Comparison of ENCODE assay signal across 29 mouse cellular contexts in genomic region chr6:113169852-113170251, GRCm38 (mm10). TPM values are rescaled to one million over a fixed set of nuclear protein-coding genes. Genes with fewer than 3 reads are reported as not detected.
"Had no signal": no experiment of that assay in that cellular context is flagged by ENCODE, and none has a peak within 500 bp of the region (broad histone marks: within the 10 kb centered on the region; RNA-seq: fewer than 3 reads in every experiment).

No protein-coding gene starts in this region.

- H3K4me3 ChIP-seq: embryonic facial prominence, embryonic 10.5 days; embryonic facial prominence, embryonic 12.5 days; embryonic facial prominence, embryonic 13.5 days; embryonic facial prominence, embryonic 15.5 days; erythroblast, embryonic 14.5 days; forebrain, embryonic 10.5 days; forebrain, embryonic 12.5 days; forebrain, embryonic 13.5 days; forebrain, embryonic 15.5 days; gastrocnemius, adult 2 months; heart, adult 2 months had no signal

- H3K27ac ChIP-seq: embryonic facial prominence, embryonic 10.5 days; embryonic facial prominence, embryonic 12.5 days; embryonic facial prominence, embryonic 13.5 days; embryonic facial prominence, embryonic 15.5 days; forebrain, embryonic 10.5 days; forebrain, embryonic 12.5 days; forebrain, embryonic 13.5 days; forebrain, embryonic 15.5 days; gastrocnemius, adult 2 months; heart, adult 2 months had no signal

- H3K9me3 ChIP-seq: embryonic facial prominence, embryonic 10.5 days; embryonic facial prominence, embryonic 12.5 days; embryonic facial prominence, embryonic 13.5 days; embryonic facial prominence, embryonic 15.5 days; forebrain, embryonic 10.5 days; forebrain, embryonic 12.5 days; forebrain, embryonic 13.5 days; forebrain, embryonic 15.5 days had no signal

- H3K27me3 ChIP-seq: embryonic facial prominence, embryonic 12.5 days; embryonic facial prominence, embryonic 13.5 days; embryonic facial prominence, embryonic 15.5 days; forebrain, embryonic 12.5 days; forebrain, embryonic 13.5 days; forebrain, embryonic 15.5 days had no signal

- H3K4me1 ChIP-seq: embryonic facial prominence, embryonic 10.5 days; forebrain, embryonic 10.5 days; forebrain, embryonic 12.5 days had no signal

- H3K36me3 ChIP-seq: embryonic facial prominence, embryonic 10.5 days; embryonic facial prominence, embryonic 12.5 days; embryonic facial prominence, embryonic 13.5 days; embryonic facial prominence, embryonic 15.5 days had no signal

- H3K4me2 ChIP-seq: embryonic facial prominence, embryonic 12.5 days; embryonic facial prominence, embryonic 13.5 days; embryonic facial prominence, embryonic 15.5 days; forebrain, embryonic 12.5 days; forebrain, embryonic 13.5 days; forebrain, embryonic 15.5 days had no signal

- H3K9ac ChIP-seq: embryonic facial prominence, embryonic 12.5 days; embryonic facial prominence, embryonic 13.5 days; embryonic facial prominence, embryonic 15.5 days; forebrain, embryonic 12.5 days; forebrain, embryonic 13.5 days; forebrain, embryonic 15.5 days; forebrain, postnatal 0 days had no signal

- DNase-seq: cerebellum, adult 2 months; cerebellum, adult 8-10 months; cerebellum, adult 9-10 months; cerebellum, adult 9-11 months; cerebellum, postnatal 10 days; cerebellum, postnatal 25 days; cerebellum, postnatal 36 days; embryo, embryonic 11 days; forebrain, postnatal 0 days; gastrocnemius, adult 2 months; gastrocnemius, postnatal 10 days; gastrocnemius, postnatal 14 days; gastrocnemius, postnatal 25 days; gastrocnemius, postnatal 36 days; heart, adult 18-20 months; heart, adult 2 months had no signal

- ATAC-seq: forebrain, embryonic 13.5 days; forebrain, embryonic 14.5 days; forebrain, embryonic 15.5 days; forebrain, embryonic 16.5 days; forebrain, postnatal 0 days had no signal

RNA-seq across cellular contexts. Expression of gene Lhfpl4, which starts 25.3 kb away (rescaled TPM):
- total RNA-seq: common myeloid progenitor, adult 5-6 weeks; granulocyte monocyte progenitor cell, adult 5-6 weeks had no signal
